In genomic region chr16:97026803-97027202, GRCm38 (mm10) we compare ENCODE assay signal across 13 mouse cellular contexts.
"Had no signal": no experiment of that assay in that cellular context is flagged by ENCODE, and none has a peak within 500 bp of the region (broad histone marks: within the 10 kb centered on the region; RNA-seq: fewer than 3 reads in every experiment).

No protein-coding gene starts in this region.

- H3K9me3 ChIP-seq: limb, embryonic 10.5 days; liver, embryonic 15.5 days; neural tube, embryonic 13.5 days had no signal

- H3K27me3 ChIP-seq: liver, embryonic 15.5 days; neural tube, embryonic 13.5 days had no signal

- H3K4me1 ChIP-seq: limb, embryonic 10.5 days; liver, embryonic 15.5 days; neural tube, embryonic 13.5 days had no signal

- DNase-seq: kidney, adult 8-10 months; kidney, postnatal 25 days; lung, adult 2 months; lung, postnatal 36 days; right cerebral cortex, postnatal 14 days; thymus, postnatal 36 days had no signal

- H3K4me3 ChIP-seq: left cerebral cortex, adult 2 months; limb, embryonic 10.5 days; liver, embryonic 15.5 days; neural tube, embryonic 13.5 days had no signal

- H3K9ac ChIP-seq: liver, embryonic 15.5 days; neural tube, embryonic 13.5 days had no signal

- H3K27ac ChIP-seq: left cerebral cortex, adult 2 months; limb, embryonic 10.5 days; liver, embryonic 15.5 days; neural tube, embryonic 13.5 days had no signal

- H3K4me2 ChIP-seq: liver, embryonic 11.5 days; liver, embryonic 15.5 days; neural tube, embryonic 13.5 days had no signal

- H3K36me3 ChIP-seq: limb, embryonic 10.5 days; liver, embryonic 15.5 days; neural tube, embryonic 13.5 days had no signal

- ATAC-seq: intestine, postnatal 0 days; lung, postnatal 0 days had no signal
